Mouse (Mus musculus) Muller cell, postnatal 12 days (primary cell): ENCODE measurements at regions not wholly inside any gene's neighbourhood (a gene's known extent, or its start where the extent isn't known, plus 50 kb on each side); places are given as distances from the start of the nearest gene placed in this dataset.
"Not testable (repeated sequence)": the region's sequence is repeated elsewhere in the genome, so short reads cannot be mapped to it uniquely, and the experiment has no call there.

Experiments
- DNase-seq: peaks from one replicate; pipeline ENCODE4 v3.0.0-alpha.2; 2015; ENCODE audit errors: inconsistent ontology term

- DNase-seq = no peak
Measured at GRCm38 (mm10) chr17:13584394-13584793, 175.9 kb upstream of the Afdn start.

- not testable (repeated sequence) for DNase-seq
Measured at GRCm38 (mm10) chr17:13590240-13590837, 170.0 kb upstream of the Afdn start.
